Comparison of ENCODE assay signal across 8 mouse cellular contexts in the genomic region with DNA sequence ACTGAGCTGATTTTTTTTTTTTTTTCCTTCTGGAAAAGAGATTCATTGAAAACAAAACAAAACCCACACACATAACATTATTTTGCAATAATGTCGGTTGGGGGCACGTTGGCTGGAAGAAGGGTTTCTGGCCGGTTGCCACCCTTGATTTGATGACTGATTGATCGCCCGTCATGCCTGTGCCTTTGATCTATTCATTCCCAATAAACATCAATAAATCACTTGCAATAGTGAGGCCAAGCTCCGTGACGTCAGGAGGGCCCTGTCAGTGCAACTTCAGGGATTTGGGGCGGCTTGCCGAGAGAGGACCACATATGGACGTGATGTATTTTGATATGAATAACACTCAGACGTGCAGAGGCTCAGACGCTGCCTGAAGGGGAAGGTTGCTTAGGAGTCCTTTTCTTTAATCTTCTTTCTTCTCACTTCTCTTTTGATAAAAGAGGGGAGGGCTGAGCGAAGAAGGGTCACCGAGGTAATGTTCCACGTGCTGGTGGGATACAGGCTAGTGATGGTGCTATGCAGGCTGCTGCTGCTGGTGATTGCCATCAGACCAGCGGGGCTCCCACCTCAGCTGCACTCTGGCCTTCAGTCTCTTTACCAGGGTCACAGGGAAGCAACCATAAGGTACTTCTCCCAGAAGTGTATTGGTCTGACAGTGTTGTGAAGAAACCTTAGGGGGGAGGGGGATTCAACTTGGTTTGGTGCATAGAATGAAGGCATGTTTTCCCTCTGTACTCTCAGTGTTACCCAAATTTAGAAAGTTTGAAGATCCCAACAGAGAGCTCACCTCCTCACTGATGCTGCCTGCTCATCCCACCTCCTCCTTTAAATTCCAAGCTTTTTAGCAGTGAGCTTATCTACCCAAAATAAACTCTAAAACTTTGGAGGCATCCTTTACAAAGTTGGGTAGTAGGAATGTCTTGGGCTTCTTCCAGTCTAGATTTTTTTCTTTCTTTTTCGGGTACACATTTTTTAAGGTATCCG. TPM values are rescaled to one million over a fixed set of nuclear protein-coding genes. Genes with fewer than 3 reads are reported as not detected.
A peak's percentile ranks its signal among the peaks of the same experiment; 100 is the strongest.
DNase-seq lines count a peak whose midpoint lies in the region; ATAC-seq lines count a peak whose summit lies in the region.

No protein-coding gene starts in this region.

- no peaks in the 10 kb centered on the region for H3K36me3 ChIP-seq in liver, embryonic 11.5 days (ENCODE audit: control insufficient read depth, insufficient read depth, low read length)
- no peaks in the 10 kb centered on the region for H3K36me3 ChIP-seq in forebrain, embryonic 11.5 days (ENCODE audit: control insufficient read depth, insufficient read depth, low read length)
- H3K36me3 ChIP-seq in limb, embryonic 15.5 days: no peaks in the 10 kb centered on the region
- H3K36me3 ChIP-seq in stomach, embryonic 14.5 days (ENCODE audit: control insufficient read depth, insufficient read depth, low read length): no peaks in the 10 kb centered on the region

- peaks cover 63% of the 10 kb centered on the region for H3K27me3 ChIP-seq in liver, embryonic 11.5 days (replicated peaks; ENCODE audit: control insufficient read depth, insufficient read depth, low read length)
- peaks cover 15% of the 10 kb centered on the region for H3K27me3 ChIP-seq in forebrain, embryonic 11.5 days (ENCODE audit: control insufficient read depth, insufficient read depth, low read length)
- peaks cover 16% of the 10 kb centered on the region for H3K27me3 ChIP-seq in limb, embryonic 15.5 days
- H3K27me3 ChIP-seq in stomach, embryonic 14.5 days (ENCODE audit: control insufficient read depth, insufficient read depth, low read length): no peaks in the 10 kb centered on the region

- peak overlapping the region; percentile 90 for H3K4me2 ChIP-seq in liver, embryonic 11.5 days
- peak overlapping the region; percentile 99 for H3K4me2 ChIP-seq in forebrain, embryonic 11.5 days (ENCODE audit: low read depth, low read length, severe bottlenecking)
- peak overlapping the region; percentile 93 for H3K4me2 ChIP-seq in limb, embryonic 15.5 days
- peak overlapping the region; percentile 83 for H3K4me2 ChIP-seq in stomach, embryonic 14.5 days (replicated peaks; ENCODE audit: low read depth, low read length)

- peaks cover 2% of the 10 kb centered on the region; the same call in 1 of the 2 replicates for H3K4me1 ChIP-seq in liver, embryonic 11.5 days (replicated peaks; ENCODE audit: control insufficient read depth, insufficient read depth, low read length)
- peaks cover 12% of the 10 kb centered on the region; the same call in 1 of the 2 replicates for H3K4me1 ChIP-seq in forebrain, embryonic 11.5 days (replicated peaks; ENCODE audit: control insufficient read depth, insufficient read depth, low read length)
- peaks cover 21% of the 10 kb centered on the region for H3K4me1 ChIP-seq in limb, embryonic 15.5 days
- H3K4me1 ChIP-seq in stomach, embryonic 14.5 days (ENCODE audit: control insufficient read depth, insufficient read depth, low read length): peaks cover 17% of the 10 kb centered on the region; the same call in 1 of the 2 replicates

- 17% methylated on average over 18 of the region's 18 CpGs for WGBS in liver, embryonic 11.5 days
- 10% methylated on average over 18 of the region's 18 CpGs for WGBS in forebrain, embryonic 11.5 days
- WGBS in limb, embryonic 15.5 days: 14% methylated on average over 18 of the region's 18 CpGs
- WGBS in stomach, embryonic 14.5 days: 12% methylated on average over 18 of the region's 18 CpGs

- no peak overlapping the region for H3K9ac ChIP-seq in liver, embryonic 11.5 days (ENCODE audit: low read depth, low read length)
- H3K9ac ChIP-seq in forebrain, embryonic 11.5 days (ENCODE audit: low read length): peak overlapping the region; percentile 77
- no peak overlapping the region for H3K9ac ChIP-seq in limb, embryonic 15.5 days
- no peak overlapping the region; the same call in 1 of the 2 replicates for H3K9ac ChIP-seq in stomach, embryonic 14.5 days (replicated peaks; ENCODE audit: low read depth, low read length)

- no peaks in the 10 kb centered on the region for H3K9me3 ChIP-seq in liver, embryonic 11.5 days (ENCODE audit: control insufficient read depth, low read length)
- H3K9me3 ChIP-seq in forebrain, embryonic 11.5 days (ENCODE audit: control insufficient read depth, low read length): no peaks in the 10 kb centered on the region
- no peaks in the 10 kb centered on the region for H3K9me3 ChIP-seq in limb, embryonic 15.5 days
- H3K9me3 ChIP-seq in stomach, embryonic 14.5 days (ENCODE audit: control insufficient read depth, low read depth, low read length): no peaks in the 10 kb centered on the region

- peak overlapping the region; percentile 69 for H3K4me3 ChIP-seq in liver, embryonic 11.5 days (ENCODE audit: low read depth, low read length)
- peak overlapping the region; percentile 79 for H3K4me3 ChIP-seq in forebrain, embryonic 11.5 days (ENCODE audit: low read depth, low read length)
- H3K4me3 ChIP-seq in limb, embryonic 15.5 days: peak overlapping the region; percentile 78
- peak overlapping the region; percentile 68 for H3K4me3 ChIP-seq in stomach, embryonic 14.5 days (ENCODE audit: low read depth, low read length)

- ATAC-seq in liver, embryonic 11.5 days (replicated peaks; ENCODE audit: low FRiP score): no peak
- ATAC-seq in forebrain, embryonic 11.5 days (replicated peaks; ENCODE audit: low FRiP score): no peak
- no peak for ATAC-seq in limb, embryonic 15.5 days (ENCODE audit: insufficient number of reproducible peaks, low FRiP score, low TSS enrichment, low read depth)
- no peak for ATAC-seq in stomach, embryonic 14.5 days (ENCODE audit: insufficient number of reproducible peaks, insufficient read depth, low FRiP score, low read depth)
- ATAC-seq in granulocyte monocyte progenitor cell, adult 5-6 weeks (replicated peaks; ENCODE audit: poor library complexity, severe bottlenecking): no peak

- DNase-seq in liver, embryonic 11.5 days (ENCODE audit: low spot score): no peak
- no peak for DNase-seq in liver
- no peak for DNase-seq in forebrain, embryonic 11.5 days (ENCODE audit: low spot score)
- DNase-seq in c-Kit-positive CD71-positive TER-119-positive erythroid progenitor cells, embryonic 14.5 days (ENCODE audit: low spot score): no peak
- DNase-seq in right cerebral cortex, postnatal 25 days: no peak

- no peak overlapping the region for H3K27ac ChIP-seq in liver, embryonic 11.5 days (ENCODE audit: low read depth, low read length)
- H3K27ac ChIP-seq in forebrain, embryonic 11.5 days (ENCODE audit: low read depth, low read length): no peak overlapping the region
- H3K27ac ChIP-seq in limb, embryonic 15.5 days: no peak overlapping the region
- peak overlapping the region; percentile 95; the same call in 1 of the 2 replicates for H3K27ac ChIP-seq in stomach, embryonic 14.5 days (ENCODE audit: low read length)

RNA-seq across cellular contexts. Expression of gene Tshz3, which starts 1.4 kb away (rescaled TPM):
- 3.3 and 3.7 TPM in 2 replicates for polyA plus RNA-seq in liver, embryonic 11.5 days (2014; fragmentation: Nextera tagmentation; extraction: Ambion mirVana)
- polyA plus RNA-seq in forebrain, embryonic 11.5 days (2014; fragmentation: Nextera tagmentation; extraction: Ambion mirVana): 9.3 and 10.0 TPM in 2 replicates
- 6.6 and 7.4 TPM in 2 replicates for polyA plus RNA-seq in limb, embryonic 15.5 days (2015; fragmentation: Nextera tagmentation; extraction: Ambion mirVana)
- polyA plus RNA-seq in stomach, embryonic 14.5 days (2014; fragmentation: Nextera tagmentation; extraction: Ambion mirVana): 21.6 and 23.3 TPM in 2 replicates
- 0.28 TPM in 1 of 2 replicates, not detected in the other for total RNA-seq in granulocyte monocyte progenitor cell, adult 5-6 weeks (2014; fragmentation: Nextera tagmentation)
- total RNA-seq in granulocyte monocyte progenitor cell, adult 5-6 weeks (2017): 0.15 TPM in 1 of 2 replicates, not detected in the other
